ENCODE assay signal across 8 mouse cellular contexts in the genomic region with DNA sequence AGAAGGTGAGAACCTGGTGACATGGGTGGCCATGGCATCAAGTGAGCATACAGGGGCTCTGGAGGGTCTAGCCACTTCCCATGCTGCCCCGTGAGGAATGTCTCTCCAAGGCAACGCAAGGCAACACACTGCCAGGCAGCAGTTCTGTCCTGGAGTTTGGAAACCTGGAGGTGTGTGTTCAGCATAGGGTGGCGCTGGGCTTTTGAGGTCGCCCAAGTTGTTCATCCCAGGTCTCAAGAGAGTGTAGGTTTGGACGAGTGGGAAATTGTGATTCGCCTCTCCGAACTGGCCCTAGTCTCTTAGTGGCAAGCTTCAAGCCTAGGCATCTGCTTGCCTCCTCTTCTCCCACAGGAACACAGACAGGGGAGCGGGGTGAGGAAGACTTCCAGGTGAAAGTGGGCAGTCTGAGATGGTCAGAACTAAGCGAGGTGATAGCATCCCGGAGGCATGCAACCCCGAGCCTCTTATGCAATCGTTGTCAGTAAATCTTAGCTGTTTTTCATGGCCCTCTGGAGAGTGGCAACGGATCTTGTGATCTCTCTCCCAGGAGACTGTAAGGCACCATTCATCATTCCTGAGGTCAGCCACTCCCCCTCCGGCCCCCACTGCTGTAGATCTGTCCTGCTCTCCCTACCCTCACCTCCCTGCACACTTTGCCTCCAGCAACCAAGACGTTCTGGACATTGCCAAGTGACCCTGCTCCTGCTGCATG. TPM values are rescaled to one million over a fixed set of nuclear protein-coding genes. Genes with fewer than 3 reads are reported as not detected.
DNase-seq lines count a peak whose midpoint lies in the region; ATAC-seq and TF ChIP-seq lines count a peak whose summit lies in the region.

No protein-coding gene starts in this region.

- H3K4me1 ChIP-seq in hindbrain, postnatal 0 days (ENCODE audit: insufficient read depth, low read length) = 0 out of 2 replicates have a peak, but pooled peaks cover 3% of the 10 kb centered on the region
- peaks cover 7% of the 10 kb centered on the region; the same call in 1 of the 2 replicates for H3K4me1 ChIP-seq in liver, embryonic 15.5 days (replicated peaks)
- peaks cover 6% of the 10 kb centered on the region; the same call in 1 of the 2 replicates for H3K4me1 ChIP-seq in stomach, postnatal 0 days (replicated peaks; ENCODE audit: control insufficient read depth, insufficient read depth)

- H3K4me2 ChIP-seq in hindbrain, postnatal 0 days (ENCODE audit: low read depth, low read length) = peak overlapping the region; percentile 50; the same call in 1 of the 2 replicates
- peak overlapping the region; percentile 66 for H3K4me2 ChIP-seq in liver, embryonic 15.5 days
- peak overlapping the region; percentile 73 for H3K4me2 ChIP-seq in stomach, postnatal 0 days (replicated peaks; ENCODE audit: low read depth)

- TF ChIP-seq EP300 in stomach, postnatal 0 days (optimal IDR thresholded peaks at IDR 0.05) = no peak

- H3K27ac ChIP-seq in layer of hippocampus, adult 2 months = no peak overlapping the region
- no peak overlapping the region for H3K27ac ChIP-seq in hindbrain, postnatal 0 days
- no peak overlapping the region for H3K27ac ChIP-seq in liver, embryonic 15.5 days (replicated peaks)
- no peak overlapping the region for H3K27ac ChIP-seq in stomach, postnatal 0 days (replicated peaks)

- H3K27me3 ChIP-seq in hindbrain, postnatal 0 days (ENCODE audit: insufficient read depth, low read length) = peaks cover 6% of the 10 kb centered on the region; the same call in 1 of the 2 replicates
- H3K27me3 ChIP-seq in liver, embryonic 15.5 days = peaks cover 50% of the 10 kb centered on the region
- no peaks in the 10 kb centered on the region for H3K27me3 ChIP-seq in stomach, postnatal 0 days (ENCODE audit: control insufficient read depth, insufficient read depth, low read length)

- no peak for DNase-seq in layer of hippocampus, adult 2 months (ENCODE audit: low spot score in 2 of 2)
- no peak for DNase-seq in layer of hippocampus, adult 18-20 months (ENCODE audit: low spot score in 2 of 2)
- DNase-seq in embryo, embryonic 9.5 days (ENCODE audit: extremely low spot score) = peak; percentile 36
- DNase-seq in hindbrain, postnatal 0 days (ENCODE audit: low spot score) = no peak
- DNase-seq in stomach, postnatal 0 days (ENCODE audit: low spot score) = no peak
- no peak for DNase-seq in spleen, postnatal 10 days (ENCODE audit: low spot score in 2 of 2)
- no peak for DNase-seq in thymus, postnatal 25 days

- no peaks in the 10 kb centered on the region for H3K36me3 ChIP-seq in hindbrain, postnatal 0 days (ENCODE audit: insufficient read depth, low read length)
- H3K36me3 ChIP-seq in liver, embryonic 15.5 days (replicated peaks) = no peaks in the 10 kb centered on the region
- H3K36me3 ChIP-seq in stomach, postnatal 0 days (ENCODE audit: control insufficient read depth, insufficient read depth, low read length) = no peaks in the 10 kb centered on the region

- H3K9me3 ChIP-seq in hindbrain, postnatal 0 days (ENCODE audit: low read length) = no peaks in the 10 kb centered on the region
- H3K9me3 ChIP-seq in liver, embryonic 15.5 days (replicated peaks) = no peaks in the 10 kb centered on the region
- no peaks in the 10 kb centered on the region for H3K9me3 ChIP-seq in stomach, postnatal 0 days (ENCODE audit: control insufficient read depth, low read length)

- no peak for TF ChIP-seq CTCF in layer of hippocampus, adult 2 months (conservative IDR thresholded peaks at IDR 0.05)
- TF ChIP-seq CTCF in hindbrain, postnatal 0 days (IDR thresholded peaks at IDR 0.05; ENCODE audit: low read depth) = no peak
- TF ChIP-seq CTCF in stomach, postnatal 0 days (IDR thresholded peaks at IDR 0.05; ENCODE audit: low read depth) = no peak

- 28% methylated on average over 15 of the region's 15 CpGs for WGBS in hindbrain, postnatal 0 days
- 17% methylated on average over 15 of the region's 15 CpGs for WGBS in liver, embryonic 15.5 days (ENCODE audit: insufficient replicate concordance)
- WGBS in stomach, postnatal 0 days = 16% methylated on average over 15 of the region's 15 CpGs

- ATAC-seq in hindbrain, postnatal 0 days = no peak
- no peak for ATAC-seq in liver, embryonic 15.5 days (ENCODE audit: insufficient read depth)
- ATAC-seq in stomach, postnatal 0 days (ENCODE audit: low FRiP score, low TSS enrichment) = no peak

- peak overlapping the region; percentile 46; the same call in 1 of the 2 replicates for H3K4me3 ChIP-seq in layer of hippocampus, adult 2 months
- H3K4me3 ChIP-seq in hindbrain, postnatal 0 days (ENCODE audit: low read length) = peak overlapping the region; percentile 33
- H3K4me3 ChIP-seq in liver, embryonic 15.5 days (replicated peaks) = peak overlapping the region; percentile 48
- peak overlapping the region; percentile 46 for H3K4me3 ChIP-seq in stomach, postnatal 0 days (ENCODE audit: low read depth, low read length)

- no peak overlapping the region for H3K9ac ChIP-seq in hindbrain, postnatal 0 days (replicated peaks; ENCODE audit: low read length)
- no peak overlapping the region for H3K9ac ChIP-seq in liver, embryonic 15.5 days
- H3K9ac ChIP-seq in stomach, postnatal 0 days (ENCODE audit: low read length) = peak overlapping the region; percentile 63; the same call in 1 of the 2 replicates

RNA-seq across cellular contexts. Expression of a gene that starts 0.8 kb away (rescaled TPM):
- 1 to 10 TPM; 6.2 to 9.1 TPM for total RNA-seq in layer of hippocampus, adult 2 months (2021)
- total RNA-seq in layer of hippocampus, adult 18-20 months (2021) = 1 to 10 TPM; 9.1 to 9.2 TPM
- 21.2 and 24.9 TPM in 2 replicates for total RNA-seq in hindbrain, postnatal 0 days (2014; rRNA removed)
- 30.6 and 33.3 TPM in 2 replicates for polyA plus RNA-seq in hindbrain, postnatal 0 days (2015; fragmentation: Nextera tagmentation; extraction: Ambion mirVana)
- polyA plus RNA-seq in liver, embryonic 15.5 days (2015; fragmentation: Nextera tagmentation; extraction: Ambion mirVana) = 7.0 and 8.2 TPM in 2 replicates
- polyA plus RNA-seq in stomach, postnatal 0 days (2015; fragmentation: Nextera tagmentation; extraction: Ambion mirVana) = 19.6 and 21.9 TPM in 2 replicates

RNA-seq across cellular contexts. Expression of a gene that starts 15.5 kb away (rescaled TPM):
- total RNA-seq in layer of hippocampus, adult 2 months (2021) = 10 to 100 TPM; 19.8 to 23.2 TPM
- total RNA-seq in layer of hippocampus, adult 18-20 months (2021) = 10 to 100 TPM; 25.9 to 26.6 TPM
- 32.9 and 36.6 TPM in 2 replicates for total RNA-seq in hindbrain, postnatal 0 days (2014; rRNA removed)
- polyA plus RNA-seq in hindbrain, postnatal 0 days (2015; fragmentation: Nextera tagmentation; extraction: Ambion mirVana) = 49.5 and 51.6 TPM in 2 replicates
- polyA plus RNA-seq in liver, embryonic 15.5 days (2015; fragmentation: Nextera tagmentation; extraction: Ambion mirVana) = 58.8 and 64.0 TPM in 2 replicates
- polyA plus RNA-seq in stomach, postnatal 0 days (2015; fragmentation: Nextera tagmentation; extraction: Ambion mirVana) = 49.3 and 51.1 TPM in 2 replicates

RNA-seq across cellular contexts. Expression of a gene that starts 24.7 kb away (rescaled TPM):
- total RNA-seq in layer of hippocampus, adult 2 months (2021) = 10 to 100 TPM; 14.1 to 15.5 TPM
- 10 to 100 TPM in 1 of 2 experiments, 1 to 10 TPM in 1; 9.6 to 11.0 TPM for total RNA-seq in layer of hippocampus, adult 18-20 months (2021)
- 4.9 and 14.7 TPM in 2 replicates for total RNA-seq in hindbrain, postnatal 0 days (2014; rRNA removed)
- 6.2 and 7.2 TPM in 2 replicates for polyA plus RNA-seq in hindbrain, postnatal 0 days (2015; fragmentation: Nextera tagmentation; extraction: Ambion mirVana)
- polyA plus RNA-seq in liver, embryonic 15.5 days (2015; fragmentation: Nextera tagmentation; extraction: Ambion mirVana) = 1.9 and 2.2 TPM in 2 replicates
- polyA plus RNA-seq in stomach, postnatal 0 days (2015; fragmentation: Nextera tagmentation; extraction: Ambion mirVana) = 5.7 and 6.3 TPM in 2 replicates

RNA-seq across cellular contexts. Expression of a gene that starts 36.0 kb away (rescaled TPM):
- total RNA-seq in layer of hippocampus, adult 2 months (2021) = not detected
- total RNA-seq in layer of hippocampus, adult 18-20 months (2021) = not detected
- 0.79 TPM in 1 of 2 replicates, not detected in the other for total RNA-seq in hindbrain, postnatal 0 days (2014; rRNA removed)
- not detected in 2 replicates for polyA plus RNA-seq in hindbrain, postnatal 0 days (2015; fragmentation: Nextera tagmentation; extraction: Ambion mirVana)
- 4.5 and 5.0 TPM in 2 replicates for polyA plus RNA-seq in liver, embryonic 15.5 days (2015; fragmentation: Nextera tagmentation; extraction: Ambion mirVana)
- polyA plus RNA-seq in stomach, postnatal 0 days (2015; fragmentation: Nextera tagmentation; extraction: Ambion mirVana) = 147 and 150 TPM in 2 replicates

RNA-seq across cellular contexts. Expression of a gene that starts 59.0 kb away (rescaled TPM):
- total RNA-seq in layer of hippocampus, adult 2 months (2021) = 10 to 100 TPM; 14.7 to 16.2 TPM
- 10 to 100 TPM; 11.6 to 17.7 TPM for total RNA-seq in layer of hippocampus, adult 18-20 months (2021)
- total RNA-seq in hindbrain, postnatal 0 days (2014; rRNA removed) = 1.4 and 2.0 TPM in 2 replicates
- polyA plus RNA-seq in hindbrain, postnatal 0 days (2015; fragmentation: Nextera tagmentation; extraction: Ambion mirVana) = 2.8 and 3.4 TPM in 2 replicates
- polyA plus RNA-seq in liver, embryonic 15.5 days (2015; fragmentation: Nextera tagmentation; extraction: Ambion mirVana) = 7.5 and 12.4 TPM in 2 replicates
- polyA plus RNA-seq in stomach, postnatal 0 days (2015; fragmentation: Nextera tagmentation; extraction: Ambion mirVana) = 2.8 and 3.9 TPM in 2 replicates
